Mouse (Mus musculus) C2C12 (cell line): ENCODE measurements around the gene Rnf126. TPM values are rescaled to one million over a fixed set of nuclear protein-coding genes. Genes with fewer than 3 reads are reported as not detected.
"Not testable (repeated sequence)": the region's sequence is repeated elsewhere in the genome, so short reads cannot be mapped to it uniquely, and the experiment has no call there.

ENCODE experiments used
- H3K27me3 ChIP-seq: one replicate; pipeline ENCODE4 v1.6.1; 2011; ENCODE audit not compliant: control insufficient read depth, insufficient read depth, insufficient read length
- H3K36me3 ChIP-seq: one replicate; pipeline ENCODE4 v1.6.1; 2011; ENCODE audit not compliant: control insufficient read depth, insufficient read depth
- H3K4me3 ChIP-seq: one replicate; pipeline ENCODE4 v1.5.1; 2011; ENCODE audit warnings: mild to moderate bottlenecking, control low read depth; ENCODE audit not compliant: poor library complexity, insufficient read depth, severe bottlenecking
- H3K79me2 ChIP-seq: one replicate; pipeline ENCODE4 v1.6.1; 2011; ENCODE audit not compliant: control insufficient read depth, insufficient read depth
- H3K79me3 ChIP-seq: one replicate; pipeline ENCODE4 v1.6.1; 2011; ENCODE audit warnings: low read depth, control low read depth
- H3ac ChIP-seq: one replicate; pipeline ENCODE3; 2011; ENCODE audit warnings: low read depth; ENCODE audit not compliant: control insufficient read depth, insufficient read length
- CEBPB ChIP-seq: IDR thresholded peaks from one replicate; pipeline ENCODE4 v1.6.1; 2011; ENCODE audit warnings: low read depth, mild to moderate bottlenecking, control low read depth, moderate library complexity
- CTCF ChIP-seq: IDR thresholded peaks from one replicate; pipeline ENCODE4 v1.5.1; 2011; ENCODE audit not compliant: control insufficient read depth, insufficient read depth, insufficient read length
- FOSL1 ChIP-seq: IDR thresholded peaks from one replicate; pipeline ENCODE4 v1.8.0; 2011; ENCODE audit warnings: mild to moderate bottlenecking, low read length; ENCODE audit not compliant: poor library complexity, insufficient read depth, severe bottlenecking
- MAX ChIP-seq: IDR thresholded peaks from one replicate; pipeline ENCODE4 v1.6.1; 2011; ENCODE audit warnings: mild to moderate bottlenecking, control low read depth
- MYOD1 ChIP-seq: IDR thresholded peaks from one replicate; pipeline ENCODE4 v1.6.1; 2011; ENCODE audit warnings: low read depth; ENCODE audit not compliant: control insufficient read depth, insufficient read length
- MYOG ChIP-seq: IDR thresholded peaks from one replicate; pipeline ENCODE4 v1.6.1; 2011; ENCODE audit not compliant: control insufficient read depth, insufficient read length; ENCODE audit errors: extremely low read depth
- USF1 ChIP-seq: IDR thresholded peaks from one replicate; pipeline ENCODE4 v1.6.1; 2011; ENCODE audit warnings: low read depth, mild to moderate bottlenecking, control low read depth, moderate library complexity
- polyA plus RNA-seq: library from polyadenylated mRNA; unstranded; fragments of >200 nt; fragmentation: generic; extraction: Trizol; gene quantifications from one replicate; pipeline ENCODE4 v1.2.1, GENCODE M21; 2012; ENCODE audit warnings: missing spikeins

Gene Rnf126
- polyA plus RNA-seq, 1 experiment = 116 TPM

GRCm38 (mm10) chr10:79765228-79765745 is 1.5 kb downstream of the Rnf126 start:
- H3ac ChIP-seq = peak overlapping the region; percentile 89
- H3K4me3 ChIP-seq = peak overlapping the region; percentile 99
- TF ChIP-seq FOSL1 (no peak), CEBPB (no peak), MAX (no peak), MYOG (no peak), CTCF (no peak), USF1 (no peak), MYOD1 (no peak)
- no peaks in the 10 kb centered on the region for H3K27me3 ChIP-seq
- peaks cover 48% of the 10 kb centered on the region for H3K36me3 ChIP-seq
- H3K79me3 ChIP-seq = peaks cover 44% of the 10 kb centered on the region
- peaks cover 63% of the 10 kb centered on the region for H3K79me2 ChIP-seq

- H3ac ChIP-seq = no peak overlapping the region
- H3K4me3 ChIP-seq = no peak overlapping the region
- H3K36me3 ChIP-seq = peaks cover 58% of the 10 kb centered on the region
- no peaks in the 10 kb centered on the region for H3K27me3 ChIP-seq
- peaks cover 44% of the 10 kb centered on the region for H3K79me3 ChIP-seq
- peaks cover 63% of the 10 kb centered on the region for H3K79me2 ChIP-seq
- TF ChIP-seq MYOG = no peak
- no peak for TF ChIP-seq FOSL1
- no peak for TF ChIP-seq MAX
- TF ChIP-seq CEBPB = no peak
- TF ChIP-seq CTCF = no peak
- no peak for TF ChIP-seq MYOD1
- TF ChIP-seq USF1 = no peak
Measured at GRCm38 (mm10) chr10:79764234-79764633, 2.5 kb downstream of the Rnf126 start.

- Histone ChIP-seq H3K4me3 (no peak overlapping the region), H3ac (no peak overlapping the region), H3K79me3 (peaks cover 44% of the 10 kb centered on the region), H3K36me3 (peaks cover 68% of the 10 kb centered on the region), H3K27me3 (no peaks in the 10 kb centered on the region), H3K79me2 (peaks cover 63% of the 10 kb centered on the region)
- TF ChIP-seq MYOG = no peak
- no peak for TF ChIP-seq USF1
- no peak for TF ChIP-seq CTCF
- TF ChIP-seq CEBPB = no peak
- no peak for TF ChIP-seq MAX
- TF ChIP-seq FOSL1 = no peak
- TF ChIP-seq MYOD1 = no peak
Measured at GRCm38 (mm10) chr10:79762875-79763274, 3.9 kb downstream of the Rnf126 start.

- Histone ChIP-seq H3ac (no peak overlapping the region), H3K79me3 (peaks cover 36% of the 10 kb centered on the region), H3K27me3 (no peaks in the 10 kb centered on the region), H3K4me3 (no peak overlapping the region), H3K36me3 (peaks cover 87% of the 10 kb centered on the region), H3K79me2 (peaks cover 52% of the 10 kb centered on the region)
- TF ChIP-seq MYOG = no peak
- no peak for TF ChIP-seq USF1
- TF ChIP-seq CTCF = no peak
Measured at GRCm38 (mm10) chr10:79760603-79761143, 6.1 kb downstream of the Rnf126 start.

- H3K4me3 ChIP-seq, H3K27me3 ChIP-seq, H3ac ChIP-seq: not testable (repeated sequence)
- peaks cover 26% of the 10 kb centered on the region for H3K79me3 ChIP-seq
- peaks cover 81% of the 10 kb centered on the region for H3K36me3 ChIP-seq
- peaks cover 42% of the 10 kb centered on the region for H3K79me2 ChIP-seq
Measured at GRCm38 (mm10) chr10:79759675-79760074, 7.1 kb downstream of the Rnf126 start.

GRCm38 (mm10) chr10:79756660-79757059 is 10.1 kb downstream of the Rnf126 start:
- no peak for TF ChIP-seq MYOD1
- no peak for TF ChIP-seq USF1
- no peak for TF ChIP-seq CTCF
- no peak for TF ChIP-seq MAX
- TF ChIP-seq MYOG = no peak
- no peak for TF ChIP-seq FOSL1
- no peak for TF ChIP-seq CEBPB
- H3K79me2 ChIP-seq = peaks cover 12% of the 10 kb centered on the region
- H3K4me3 ChIP-seq = no peak overlapping the region
- no peaks in the 10 kb centered on the region for H3K27me3 ChIP-seq
- H3K79me3 ChIP-seq = no peaks in the 10 kb centered on the region
- H3ac ChIP-seq = no peak overlapping the region
- H3K36me3 ChIP-seq = peaks cover 54% of the 10 kb centered on the region
